Mouse (Mus musculus) urinary bladder, postnatal 14 days (tissue): ENCODE measurements around the gene Avpr1a.
A peak's percentile ranks its signal among the peaks of the same experiment; 100 is the strongest.

ENCODE experiments used
- DNase-seq: peaks from one replicate; pipeline ENCODE4 v3.0.0; 2021; ENCODE audit warnings: low spot score

The Avpr1a gene

DNA sequence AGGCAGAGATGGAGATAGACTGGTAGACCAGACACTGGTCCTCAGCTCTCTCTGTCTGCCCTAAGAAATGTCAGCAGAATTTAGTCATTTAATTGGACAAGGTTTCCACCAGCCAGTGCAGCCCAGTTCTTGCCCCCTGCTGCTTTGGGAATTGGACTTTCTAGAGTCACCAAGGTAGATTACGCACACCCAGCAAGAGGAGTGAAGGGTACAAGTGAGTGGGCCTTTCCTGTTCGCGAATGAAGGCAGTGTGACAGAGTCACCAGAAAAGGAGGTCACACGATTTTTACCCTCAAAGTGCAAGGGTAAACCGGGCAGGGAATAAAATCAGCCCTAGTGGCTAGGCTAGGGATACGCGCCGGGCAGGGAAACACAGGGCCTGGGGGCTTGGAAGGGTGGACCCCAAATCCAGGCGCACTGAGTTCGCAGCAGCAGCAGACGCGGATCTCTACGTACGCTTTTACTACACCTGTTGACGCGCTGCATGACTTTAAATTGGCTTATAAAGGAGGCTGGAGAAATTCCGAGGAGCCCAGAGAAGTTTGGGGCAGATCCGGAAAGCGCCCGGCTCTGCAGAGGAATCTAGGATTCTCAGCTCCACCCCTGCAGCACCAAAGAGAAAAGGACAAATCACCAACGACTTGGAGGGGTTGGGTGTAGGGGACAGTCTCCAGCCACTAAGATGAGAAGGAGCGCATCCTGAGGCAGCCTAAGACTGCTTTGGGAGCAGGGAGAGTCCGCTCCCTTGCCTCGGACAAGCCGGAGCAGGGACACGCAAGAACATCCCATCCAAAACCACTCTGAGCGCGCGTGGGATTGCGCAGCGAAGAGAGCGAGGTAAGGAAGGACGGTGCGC, at the start of gene Avpr1a:
Avpr1a (plus strand) TSS at position 639 of the 856 bp plus-strand sequence.
- no peak for DNase-seq

GRCm38 (mm10) chr10:122402270-122402669, 46.0 kb upstream of the Avpr1a start:
- no peak for DNase-seq

- DNase-seq = no peak
Measured at GRCm38 (mm10) chr10:122406333-122406732, 42.0 kb upstream of the Avpr1a start.

- peak; percentile 49 for DNase-seq
Measured at GRCm38 (mm10) chr10:122408697-122409409, 39.4 kb upstream of the Avpr1a start.

- no peak for DNase-seq
Measured at GRCm38 (mm10) chr10:122410791-122411190, 37.5 kb upstream of the Avpr1a start.

- DNase-seq = no peak
Measured at GRCm38 (mm10) chr10:122432690-122433089, 15.6 kb upstream of the Avpr1a start.

- DNase-seq = peak; percentile 82
Measured at GRCm38 (mm10) chr10:122447275-122447674, 1.0 kb upstream of the Avpr1a start.

DNA sequence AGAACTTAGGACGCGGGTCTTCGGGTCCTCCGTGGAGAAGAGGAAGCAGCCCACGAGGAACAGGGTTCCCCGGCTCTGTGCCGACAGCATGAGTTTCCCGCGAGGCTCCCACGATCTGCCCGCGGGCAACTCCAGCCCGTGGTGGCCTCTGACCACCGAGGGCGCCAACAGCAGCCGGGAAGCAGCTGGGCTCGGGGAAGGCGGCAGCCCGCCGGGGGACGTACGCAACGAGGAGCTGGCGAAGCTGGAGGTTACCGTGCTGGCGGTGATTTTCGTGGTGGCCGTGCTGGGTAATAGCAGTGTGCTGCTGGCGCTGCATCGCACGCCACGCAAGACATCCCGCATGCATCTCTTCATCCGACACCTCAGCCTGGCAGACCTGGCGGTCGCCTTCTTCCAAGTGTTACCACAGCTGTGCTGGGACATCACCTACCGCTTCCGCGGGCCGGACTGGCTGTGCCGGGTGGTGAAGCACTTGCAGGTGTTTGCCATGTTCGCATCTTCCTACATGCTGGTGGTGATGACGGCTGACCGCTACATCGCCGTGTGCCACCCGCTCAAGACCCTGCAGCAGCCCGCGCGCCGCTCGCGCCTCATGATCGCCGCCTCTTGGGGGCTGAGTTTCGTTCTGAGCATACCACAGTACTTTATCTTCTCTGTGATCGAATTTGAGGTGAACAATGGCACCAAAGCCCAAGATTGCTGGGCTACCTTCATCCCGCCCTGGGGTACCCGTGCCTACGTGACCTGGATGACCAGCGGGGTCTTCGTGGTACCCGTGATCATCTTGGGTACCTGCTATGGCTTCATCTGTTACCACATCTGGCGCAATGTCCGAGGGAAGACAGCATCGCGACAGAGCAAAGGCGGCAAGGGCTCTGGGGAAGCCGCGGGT, 665 bp downstream of the Avpr1a start:
- no peak for DNase-seq

DNA sequence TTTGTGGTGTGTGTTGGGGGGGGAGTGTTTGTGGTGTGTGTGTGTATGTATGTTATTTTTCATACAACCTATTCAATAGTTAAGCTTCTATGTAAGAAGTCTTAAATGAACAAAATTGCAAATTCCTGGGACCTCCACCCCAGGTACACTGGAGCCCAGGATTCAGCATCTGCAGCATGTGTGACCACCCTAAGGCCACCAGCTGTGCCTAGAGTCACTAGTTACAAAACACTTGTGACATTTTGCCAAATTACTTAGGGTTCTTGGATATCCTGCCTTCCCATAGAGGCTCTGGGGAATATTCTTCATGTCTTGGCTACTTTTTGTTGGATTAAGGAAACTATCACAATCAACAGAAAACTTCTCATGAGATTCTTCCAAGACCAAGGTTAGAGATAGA, 1.6 kb downstream of the Avpr1a start:
- DNase-seq = no peak

GRCm38 (mm10) chr10:122453466-122453865, 5.2 kb downstream of the Avpr1a start:
- DNase-seq = no peak

- no peak for DNase-seq
Measured at GRCm38 (mm10) chr10:122455793-122456192, 7.5 kb downstream of the Avpr1a start.

- DNase-seq = no peak
Measured at GRCm38 (mm10) chr10:122476846-122477245, 28.5 kb downstream of the Avpr1a start.

GRCm38 (mm10) chr10:122498551-122498950, 50.3 kb downstream of the Avpr1a start:
- DNase-seq = no peak

DNA sequence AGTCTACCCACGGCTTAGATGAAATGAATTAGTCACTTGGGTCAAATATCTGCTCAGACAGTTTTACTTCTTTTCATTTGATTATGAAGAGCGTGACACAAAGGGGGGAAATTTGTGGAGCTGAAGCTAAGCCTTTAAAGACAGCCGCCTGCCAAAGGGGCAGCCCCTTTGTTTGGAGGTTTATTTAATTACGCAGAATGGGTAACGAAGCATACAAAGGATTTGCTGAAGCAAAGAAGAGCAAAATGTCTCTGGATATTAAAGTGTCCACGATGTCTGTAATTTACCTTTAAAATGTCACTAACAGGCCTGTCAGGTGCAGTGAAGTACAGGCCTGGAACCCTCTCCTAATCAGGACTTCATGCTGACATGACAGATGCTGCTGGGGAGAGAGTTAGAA, 51.0 kb downstream of the Avpr1a start:
- no peak for DNase-seq
